Mouse (Mus musculus): ENCODE data around the gene Dpf1.

DNA sequence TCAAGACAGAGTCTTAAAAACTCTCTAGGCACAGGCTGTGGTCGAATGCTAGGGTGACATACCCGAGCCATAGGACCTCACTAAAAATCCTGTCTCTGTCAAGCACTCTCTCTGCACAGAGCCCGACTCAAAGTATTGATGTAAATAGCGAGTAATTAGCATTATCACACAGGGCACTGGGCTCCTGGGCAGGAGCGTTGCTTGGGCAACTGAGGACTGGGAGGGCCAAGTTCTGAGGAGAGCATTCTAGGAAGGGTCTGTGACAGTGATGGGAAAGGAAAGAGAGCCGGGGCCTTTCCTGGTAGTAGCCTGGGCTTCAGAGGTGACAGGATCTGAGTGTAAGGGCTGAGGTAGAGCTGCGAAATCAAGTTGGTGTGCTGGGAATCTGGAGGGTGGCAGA, 2.4 kb downstream of the Dpf1 start:
- no peak for TF ChIP-seq ETS1 (IDR thresholded peaks at IDR 0.05; ENCODE audit: low read depth, low read length)
- no peak for TF ChIP-seq HCFC1 (IDR thresholded peaks at IDR 0.05; ENCODE audit: low read depth, low read length)
- no peak for TF ChIP-seq MAX (IDR thresholded peaks at IDR 0.05; ENCODE audit: low read length)
- no peak for TF ChIP-seq EP300 (IDR thresholded peaks at IDR 0.05; ENCODE audit: low read depth in 1 of 2, low read length in 2 of 2)
- TF ChIP-seq UBTF (IDR thresholded peaks at IDR 0.05; ENCODE audit: borderline replicate concordance, insufficient read depth, low read depth, low read length), result no peak
- TF ChIP-seq MEF2A (IDR thresholded peaks at IDR 0.05; ENCODE audit: extremely low read depth, insufficient replicate concordance, low read depth, low read length, poor library complexity, severe bottlenecking), result no peak
- TF ChIP-seq CTCF (IDR thresholded peaks at IDR 0.05 in 2 of 3, conservative IDR thresholded peaks at IDR 0.05 in 1 of 3; ENCODE audit: control insufficient read depth in 1 of 3, insufficient read depth in 1 of 3, low read depth in 2 of 3, low read length in 3 of 3, poor library complexity in 1 of 3, severe bottlenecking in 1 of 3), result no peak
- TF ChIP-seq TCF12 (IDR thresholded peaks at IDR 0.05; ENCODE audit: low read depth, low read length), result no peak
- TF ChIP-seq POLR2A (IDR thresholded peaks at IDR 0.05; ENCODE audit: control insufficient read depth in 1 of 2, insufficient read depth in 1 of 2, low read depth in 1 of 2, low read length in 2 of 2, poor library complexity in 1 of 2), result no peak
- TF ChIP-seq GATA1 (IDR thresholded peaks at IDR 0.05; ENCODE audit: low read depth, low read length), result no peak
- TF ChIP-seq E2F4 (IDR thresholded peaks at IDR 0.05; ENCODE audit: borderline replicate concordance, low read depth, low read length), result no peak
